Mouse (Mus musculus) left cerebral cortex, postnatal 25 days (tissue): ENCODE results near the gene Ogdh. TPM values are rescaled to one million over a fixed set of nuclear protein-coding genes. Genes with fewer than 3 reads are reported as not detected.
"Not testable (repeated sequence)": the region's sequence is repeated elsewhere in the genome, so short reads cannot be mapped to it uniquely, and the experiment has no call there.

Experiments used
- DNase-seq, 2 experiments: peaks; one replicate each; pipeline ENCODE4 v3.0.0; 2022; ENCODE audit warnings: low spot score in 2 of 2, mixed read lengths in 1 of 2
- intact Hi-C: fragments of 180-260 bp; cut with DNase I; formaldehyde crosslinking; loops from one replicate; pipeline ENCODE4 v1.15.1; 2025
- total RNA-seq, 2 experiments: library from RNA; stranded (reverse); gene quantifications; 2 replicates each; pipeline ENCODE4 v1.2.3; 2021

The Ogdh gene
- total RNA-seq, result 100 to 1,000 TPM; 240 to 254 TPM

- intact Hi-C loops, result loop anchor here (2.0 kb wide), 1 partner anchor 17 kb away; the partner anchor contains the start of gene Tmed4
- peak; percentile 99 to 100 for DNase-seq
Measured at GRCm38 (mm10) chr11:6291401-6292115, at the start of gene Ogdh. Gene Ogdh (plus strand): TSS chr11:6291633.

GRCm38 (mm10) chr11:6244707-6245106, 46.7 kb upstream of the Ogdh start:
- DNase-seq, result no peak
- intact Hi-C loops, result no loop called here

- intact Hi-C loops, result no loop called here
- DNase-seq, result no peak
Measured at GRCm38 (mm10) chr11:6252248-6252647, 39.2 kb upstream of the Ogdh start.

- no peak for DNase-seq
- intact Hi-C loops, result no loop called here
Measured at GRCm38 (mm10) chr11:6252824-6253223, 38.6 kb upstream of the Ogdh start.

- intact Hi-C loops, DNase-seq: not testable (repeated sequence)
Measured at GRCm38 (mm10) chr11:6254602-6255001, 36.8 kb upstream of the Ogdh start.

- intact Hi-C loops, result no loop called here
- DNase-seq, result no peak
Measured at GRCm38 (mm10) chr11:6256490-6257072, 34.9 kb upstream of the Ogdh start.

- no peak for DNase-seq
- intact Hi-C loops, result no loop called here
Measured at GRCm38 (mm10) chr11:6259413-6259812, 32.0 kb upstream of the Ogdh start.

- intact Hi-C loops, result loop anchor here (5.0 to 10.0 kb wide), 4 partner anchors 39 to 297 kb away; partner anchors contain the start of genes A730071L15Rik and Nudcd3
- DNase-seq, result peak; percentile 74 to 81
Measured at GRCm38 (mm10) chr11:6261434-6262082, 29.9 kb upstream of the Ogdh start.

- DNase-seq, result no peak
- intact Hi-C loops, result loop anchor here (10.0 kb wide), 1 partner anchor 302 kb away; no protein-coding TSS in a partner anchor
Measured at GRCm38 (mm10) chr11:6266621-6267020, 24.8 kb upstream of the Ogdh start.

GRCm38 (mm10) chr11:6267320-6268254, 23.8 kb upstream of the Ogdh start, which contains the start of gene Ddx56:
Gene Ddx56 (minus strand): TSS chr11:6267772.
- intact Hi-C loops, result loop anchor here (10.0 kb wide), 1 partner anchor 303 kb away; no protein-coding TSS in a partner anchor
- DNase-seq, result peak; percentile 92 to 97

GRCm38 (mm10) chr11:6273607-6274006, 17.8 kb upstream of the Ogdh start:
- intact Hi-C loops, result loop anchor here (2.0 kb wide), 1 partner anchor 17 kb away; the partner anchor contains the start of gene Ogdh
- DNase-seq, result no peak

GRCm38 (mm10) chr11:6274387-6275093, 16.9 kb upstream of the Ogdh start, which contains the start of gene Tmed4:
Gene Tmed4 (minus strand): TSS chr11:6274870.
- DNase-seq, result peak; percentile 97 to 98
- intact Hi-C loops, result loop anchor here (2.0 kb wide), 1 partner anchor 16 kb away; the partner anchor contains the start of gene Ogdh

GRCm38 (mm10) chr11:6275094-6275484, 16.3 kb upstream of the Ogdh start:
- intact Hi-C loops, result loop anchor here (2.0 kb wide), 1 partner anchor 16 kb away; the partner anchor contains the start of gene Ogdh
- DNase-seq, result no peak

- intact Hi-C loops, result no loop called here
- no peak for DNase-seq
Measured at GRCm38 (mm10) chr11:6276466-6276865, 15.0 kb upstream of the Ogdh start.

GRCm38 (mm10) chr11:6282940-6283339, 8.5 kb upstream of the Ogdh start:
- intact Hi-C loops, result no loop called here
- DNase-seq, result no peak

- intact Hi-C loops, result loop anchor here (2.0 kb wide), 1 partner anchor 15 kb away; the partner anchor contains the start of gene Tmed4
- no peak for DNase-seq
Measured at GRCm38 (mm10) chr11:6290138-6290537, 1.3 kb upstream of the Ogdh start.

GRCm38 (mm10) chr11:6290883-6291282, 550 bp upstream of the Ogdh start:
- no peak for DNase-seq
- intact Hi-C loops, result loop anchor here (2.0 kb wide), 1 partner anchor 16 kb away; the partner anchor contains the start of gene Tmed4
